Mouse (Mus musculus) CH12.LX (cell line): ENCODE measurements at regions not wholly inside any gene's neighbourhood (a gene's known extent, or its start where the extent isn't known, plus 50 kb on each side); places are given as distances from the start of the nearest gene placed in this dataset.

Experiments used
- DNase-seq: peaks from one replicate; pipeline ENCODE4 v3.0.0-alpha.2; 2013; ENCODE audit errors: extremely low read depth
- H3K27ac ChIP-seq: 2 replicates; pipeline ENCODE4 v1.5.1; 2012; ENCODE audit warnings: low read depth, mild to moderate bottlenecking, control low read depth, moderate library complexity; ENCODE audit not compliant: insufficient read depth
- H3K27me3 ChIP-seq: replicated peaks from 2 replicates; pipeline ENCODE3; 2012; ENCODE audit warnings: inconsistent platforms
- H3K36me3 ChIP-seq, 2 experiments: replicated peaks in 1 of 2; 2 replicates each; pipeline versions ENCODE3 to v1.6.1; 2012; ENCODE audit warnings: inconsistent platforms in 1 of 2, low read length in 1 of 2, mild to moderate bottlenecking in 1 of 2, mixed read lengths in 1 of 2, moderate library complexity in 1 of 2; ENCODE audit not compliant: control insufficient read depth in 1 of 2, insufficient read depth in 1 of 2
- H3K4me1 ChIP-seq, 2 experiments: 2 replicates each; pipeline ENCODE4 v1.6.1; 2012; ENCODE audit warnings: inconsistent platforms in 1 of 2, moderate library complexity in 1 of 2; ENCODE audit not compliant: insufficient read depth in 2 of 2, control insufficient read depth in 1 of 2
- H3K4me2 ChIP-seq: 2 replicates; pipeline ENCODE4 v1.6.1; 2012; ENCODE audit warnings: low read depth, mild to moderate bottlenecking, control low read depth; ENCODE audit not compliant: poor library complexity, insufficient read depth, severe bottlenecking
- H3K4me3 ChIP-seq, 3 experiments: fragments of 150-350 bp in 1 of 3; sonication (generic) in 1 of 3; replicated peaks in 1 of 3; 2 replicates each; pipeline versions ENCODE3 to v1.5.1; 2011 to 2012; ENCODE audit warnings: low read depth in 2 of 3, low read length in 2 of 3, mild to moderate bottlenecking in 2 of 3, moderate library complexity in 2 of 3, control low read depth in 1 of 3, improper control_type of control experiment in 1 of 3, inconsistent platforms in 1 of 3, mixed read lengths in 1 of 3; ENCODE audit not compliant: poor library complexity in 1 of 3
- H3K79me2 ChIP-seq: replicated peaks from 2 replicates; pipeline ENCODE4 v1.6.1; 2012; ENCODE audit warnings: mild to moderate bottlenecking, moderate library complexity; ENCODE audit not compliant: control insufficient read depth, poor library complexity, insufficient read depth, severe bottlenecking; ENCODE audit errors: extremely low read depth
- H3K9ac ChIP-seq: 2 replicates; pipeline ENCODE4 v1.6.1; 2012; ENCODE audit warnings: low read depth, mild to moderate bottlenecking, control low read depth, moderate library complexity; ENCODE audit not compliant: insufficient read depth
- H3K9me3 ChIP-seq: replicated peaks from 2 replicates; pipeline ENCODE3; 2012; ENCODE audit warnings: low read length, inconsistent platforms, mixed read lengths
- BHLHE40 ChIP-seq: IDR thresholded peaks from 2 replicates; pipeline ENCODE4 v1.6.1; 2011; ENCODE audit warnings: mild to moderate bottlenecking, low read depth, low read length, improper control_type of control experiment
- CHD1 ChIP-seq: IDR thresholded peaks from 2 replicates; pipeline ENCODE4 v1.6.1; 2012; ENCODE audit warnings: low read depth, low read length, improper control_type of control experiment, inconsistent platforms
- CHD2 ChIP-seq: IDR thresholded peaks from 2 replicates; pipeline ENCODE4 v1.6.1; 2011; ENCODE audit warnings: low read length, improper control_type of control experiment
- ELF1 ChIP-seq: IDR thresholded peaks from 2 replicates; pipeline ENCODE4 v1.6.1; 2014; ENCODE audit warnings: low read depth, mild to moderate bottlenecking, inconsistent platforms, low read length, improper control_type of control experiment
- EP300 ChIP-seq: IDR thresholded peaks from 2 replicates; pipeline ENCODE4 v1.6.1; 2011; ENCODE audit warnings: low read length, improper control_type of control experiment
- GABPA ChIP-seq: IDR thresholded peaks from 2 replicates; pipeline ENCODE4 v1.6.1; 2012; ENCODE audit warnings: low read depth, low read length, improper control_type of control experiment, inconsistent platforms; ENCODE audit not compliant: insufficient replicate concordance
- HCFC1 ChIP-seq: IDR thresholded peaks from 2 replicates; pipeline ENCODE4 v1.6.1; 2012; ENCODE audit warnings: low read depth, mild to moderate bottlenecking, inconsistent platforms, low read length, improper control_type of control experiment
- IRF4 ChIP-seq: IDR thresholded peaks from 2 replicates; pipeline ENCODE4 v1.6.1; 2014; ENCODE audit warnings: low read depth, mild to moderate bottlenecking, inconsistent platforms, low read length, improper control_type of control experiment
- JUN ChIP-seq: IDR thresholded peaks from 2 replicates; pipeline ENCODE4 v1.6.1; 2011; ENCODE audit warnings: low read depth, mild to moderate bottlenecking, low read length, improper control_type of control experiment, moderate library complexity; ENCODE audit not compliant: insufficient read depth
- JUND ChIP-seq: conservative IDR thresholded peaks from 2 replicates; pipeline ENCODE4 v1.6.1; 2011; ENCODE audit warnings: low read depth, low read length, improper control_type of control experiment
- KAT2A ChIP-seq: IDR thresholded peaks from 2 replicates; pipeline ENCODE4 v1.6.1; 2012; ENCODE audit warnings: low read length, improper control_type of control experiment, inconsistent platforms; ENCODE audit not compliant: insufficient replicate concordance
- MEF2A ChIP-seq: IDR thresholded peaks from 2 replicates; pipeline ENCODE4 v1.6.1; 2014; ENCODE audit warnings: low read depth, mild to moderate bottlenecking, inconsistent platforms, low read length, improper control_type of control experiment, borderline replicate concordance
- MXI1 ChIP-seq: IDR thresholded peaks from 2 replicates; pipeline ENCODE4 v1.6.1; 2011; ENCODE audit warnings: mild to moderate bottlenecking, low read depth, low read length, improper control_type of control experiment
- NELFE ChIP-seq: IDR thresholded peaks from 2 replicates; pipeline ENCODE4 v1.6.1; 2011; ENCODE audit warnings: low read depth, low read length, improper control_type of control experiment
- POLR2A ChIP-seq: IDR thresholded peaks from 2 replicates; pipeline ENCODE4 v1.6.1; 2011; ENCODE audit warnings: low read depth, mild to moderate bottlenecking, improper control_type of control experiment, low read length
- POLR2AphosphoS2 ChIP-seq: IDR thresholded peaks from 2 replicates; pipeline ENCODE4 v1.6.1; 2011; ENCODE audit warnings: low read depth, low read length, improper control_type of control experiment
- RCOR1 ChIP-seq: conservative IDR thresholded peaks from 2 replicates; pipeline ENCODE4 v1.6.1; 2012; ENCODE audit warnings: low read depth, mild to moderate bottlenecking, inconsistent platforms, low read length, improper control_type of control experiment
- SIN3A ChIP-seq: IDR thresholded peaks from 2 replicates; pipeline ENCODE4 v1.6.1; 2012; ENCODE audit warnings: low read length, improper control_type of control experiment, inconsistent platforms
- SMC3 ChIP-seq: IDR thresholded peaks from 2 replicates; pipeline ENCODE4 v1.6.1; 2011; ENCODE audit warnings: low read depth, low read length, improper control_type of control experiment
- TBP ChIP-seq: conservative IDR thresholded peaks from 2 replicates; pipeline ENCODE4 v1.6.1; 2011; ENCODE audit warnings: low read depth, low read length, improper control_type of control experiment
- TCF12 ChIP-seq: IDR thresholded peaks from 2 replicates; pipeline ENCODE4 v1.6.1; 2014; ENCODE audit warnings: low read depth, mild to moderate bottlenecking, inconsistent platforms, low read length, improper control_type of control experiment
- UBTF ChIP-seq: IDR thresholded peaks from 2 replicates; pipeline ENCODE4 v1.6.1; 2012; ENCODE audit warnings: low read depth, mild to moderate bottlenecking, inconsistent platforms, low read length, improper control_type of control experiment, moderate library complexity
- ZC3H11A ChIP-seq: IDR thresholded peaks from 2 replicates; pipeline ENCODE4 v1.6.1; 2012; ENCODE audit warnings: low read depth, mild to moderate bottlenecking, inconsistent platforms, low read length, improper control_type of control experiment
- ZKSCAN1 ChIP-seq: IDR thresholded peaks from 2 replicates; pipeline ENCODE4 v1.6.1; 2012; ENCODE audit warnings: low read depth, inconsistent platforms, low read length, improper control_type of control experiment, borderline replicate concordance
- ZMIZ1 ChIP-seq: IDR thresholded peaks from 2 replicates; pipeline ENCODE4 v1.6.1; 2012; ENCODE audit warnings: low read depth, mild to moderate bottlenecking, inconsistent platforms, low read length, improper control_type of control experiment
- dilution Hi-C: fragments of 300-500 bp; cut with MboI; formaldehyde crosslinking; loops from 2 replicates; pipeline ENCODE4 v1.14.3; 2020; ENCODE audit warnings: low sequenced_read_pairs; ENCODE audit not compliant: extremely low pct_unique_long_range_greater_than_20kb, extremely low pct_ligation_motif_present
- in situ Hi-C: fragments of 300-500 bp; cut with MboI; formaldehyde crosslinking; loops from 3 replicates; pipeline ENCODE4 v1.14.3; 2019; ENCODE audit warnings: low sequenced_read_pairs, low pct_ligation_motif_present, low pct_unique_long_range_greater_than_20kb, mixed read lengths

- H3K27ac ChIP-seq: no peak overlapping the region
- TF ChIP-seq UBTF (no peak), JUND (no peak), ZMIZ1 (no peak), CHD1 (no peak), SIN3A (no peak), CHD2 (no peak), ELF1 (no peak), GABPA (no peak), TCF12 (no peak)
- H3K9ac ChIP-seq: no peak overlapping the region
- H3K4me1 ChIP-seq: no peaks in the 10 kb centered on the region
- H3K36me3 ChIP-seq: no peaks in the 10 kb centered on the region
- DNase-seq: no peak
- peaks cover 61% of the 10 kb centered on the region for H3K9me3 ChIP-seq
- no peaks in the 10 kb centered on the region for H3K27me3 ChIP-seq
- in situ Hi-C loops (no loop called here), dilution Hi-C loops (no loop called here)
- H3K4me2 ChIP-seq: no peak overlapping the region
- H3K79me2 ChIP-seq: no peaks in the 10 kb centered on the region
- no peak overlapping the region for H3K4me3 ChIP-seq
Observed at GRCm38 (mm10) chr17:68218246-68218645, 55.4 kb upstream of the L3mbtl4 start.

- H3K9ac ChIP-seq: no peak overlapping the region
- peaks cover 58% of the 10 kb centered on the region for H3K9me3 ChIP-seq
- no peaks in the 10 kb centered on the region for H3K27me3 ChIP-seq
- H3K79me2 ChIP-seq: no peaks in the 10 kb centered on the region
- H3K27ac ChIP-seq: no peak overlapping the region
- H3K4me3 ChIP-seq: no peak overlapping the region
- dilution Hi-C loops: no loop called here
- H3K36me3 ChIP-seq: no peaks in the 10 kb centered on the region
- no peaks in the 10 kb centered on the region for H3K4me1 ChIP-seq
- TF ChIP-seq TBP (no peak), HCFC1 (no peak), EP300 (no peak), JUN (no peak), BHLHE40 (no peak), SMC3 (no peak), KAT2A (no peak), ZC3H11A (no peak), MXI1 (no peak), CHD2 (no peak), SIN3A (no peak), IRF4 (no peak), MEF2A (no peak), RCOR1 (no peak), POLR2AphosphoS2 (no peak), ELF1 (no peak), POLR2A (no peak), NELFE (no peak), ZKSCAN1 (no peak), ZMIZ1 (no peak)
- in situ Hi-C loops: no loop called here
- H3K4me2 ChIP-seq: no peak overlapping the region
- DNase-seq: no peak
Observed at GRCm38 (mm10) chr17:68223170-68223569, 50.4 kb upstream of the L3mbtl4 start.
